Mouse (Mus musculus) liver, embryonic 16.5 days (tissue): Measurements from ENCODE around the gene Alg10b. TPM values are rescaled to one million over a fixed set of nuclear protein-coding genes. Genes with fewer than 3 reads are reported as not detected.
A peak's percentile ranks its signal among the peaks of the same experiment; 100 is the strongest.
"Not testable (repeated sequence)": the region's sequence is repeated elsewhere in the genome, so short reads cannot be mapped to it uniquely, and the experiment has no call there.

Experiments used
- ATAC-seq: fragments of 200-750 bp; cut with Nextera tagmentation; 2 replicates; pipeline ENCODE4 v1.8.0; 2017; ENCODE audit warnings: low read depth, mild to moderate bottlenecking, moderate number of reproducible peaks, moderate library complexity
- H3K27ac ChIP-seq: fragments of 300-500 bp; sonication (generic); 2 replicates; pipeline ENCODE4 v1.5.1; 2014; ENCODE audit warnings: mild to moderate bottlenecking, low read length
- H3K27me3 ChIP-seq: fragments of 300-500 bp; sonication (generic); 2 replicates; pipeline ENCODE4 v1.6.1; 2014; ENCODE audit warnings: low read depth, low read length, mixed read lengths; ENCODE audit not compliant: control insufficient read depth, insufficient read depth
- H3K36me3 ChIP-seq: fragments of 300-500 bp; sonication (generic); 2 replicates; pipeline ENCODE4 v1.6.1; 2014; ENCODE audit warnings: mild to moderate bottlenecking; ENCODE audit not compliant: control insufficient read depth, insufficient read depth
- H3K4me1 ChIP-seq: fragments of 300-500 bp; sonication (generic); 2 replicates; pipeline ENCODE4 v1.6.1; 2014; ENCODE audit warnings: low read depth, low read length, mixed read lengths; ENCODE audit not compliant: control insufficient read depth
- H3K4me2 ChIP-seq: fragments of 300-500 bp; sonication (generic); 2 replicates; pipeline ENCODE4 v1.6.1; 2014; ENCODE audit warnings: low read depth, low read length, mixed read lengths
- H3K4me3 ChIP-seq: fragments of 300-500 bp; sonication (generic); 2 replicates; pipeline ENCODE4 v1.5.1; 2014; ENCODE audit warnings: low read depth, mild to moderate bottlenecking, low read length
- H3K9ac ChIP-seq: fragments of 300-500 bp; sonication (generic); 2 replicates; pipeline ENCODE4 v1.6.1; 2014; ENCODE audit warnings: low read depth, low read length
- H3K9me3 ChIP-seq: fragments of 300-500 bp; sonication (generic); replicated peaks from 2 replicates; pipeline ENCODE4 v1.6.1; 2016; ENCODE audit warnings: low read length; ENCODE audit not compliant: control insufficient read depth
- WGBS: fragments of 180-500 bp; shearing (Covaris S2); extraction: QIAGEN DNeasy Blood & Tissue Kit; methylation state at CpG from one replicate; pipeline ENCODE4 v1.1.7; 2014; ENCODE audit not compliant: insufficient replicate concordance; 5-methylcytosine and 5-hydroxymethylcytosine counted together
- polyA plus RNA-seq: library from polyadenylated mRNA; unstranded; fragments of >200 nt; fragmentation: Nextera tagmentation; extraction: Ambion mirVana; gene quantifications from 2 replicates; pipeline ENCODE4 v1.2.1, GENCODE M21; 2015

Gene Alg10b
- polyA plus RNA-seq, result 6.8 and 6.9 TPM in 2 replicates

- under 1% methylated on average over 50 of the region's 59 CpGs for WGBS
- Histone ChIP-seq H3K27me3 (no peaks in the 10 kb centered on the region), H3K4me1 (peaks cover 10% of the 10 kb centered on the region), H3K9ac (peak within 1 kb of the TSS; percentile 85), H3K9me3 (no peaks in the 10 kb centered on the region), H3K36me3 (peaks cover 4% of the 10 kb centered on the region; the same call in 1 of the 2 replicates), H3K27ac (peak within 1 kb of the TSS; percentile 87), H3K4me2 (peak within 1 kb of the TSS; percentile 81), H3K4me3 (peak within 1 kb of the TSS; percentile 72)
- peak; percentile 95 for ATAC-seq
Observed at GRCm38 (mm10) chr15:90223969-90224750, at the start of gene Alg10b. TSS of gene Alg10b (plus strand) at chr15:90224311.

- not testable (repeated sequence) for H3K4me3 ChIP-seq, H3K27me3 ChIP-seq, H3K27ac ChIP-seq, H3K9ac ChIP-seq, H3K36me3 ChIP-seq, ATAC-seq, H3K9me3 ChIP-seq, H3K4me2 ChIP-seq, H3K4me1 ChIP-seq
- WGBS, result 59% methylated on average over 8 of the region's 8 CpGs
Observed at GRCm38 (mm10) chr15:90183108-90183507, 41.0 kb upstream of the Alg10b start.

GRCm38 (mm10) chr15:90183511-90183910 lies 40.6 kb upstream of the Alg10b start:
- 71% methylated on average over 6 of the region's 6 CpGs for WGBS

GRCm38 (mm10) chr15:90184743-90185142 lies 39.4 kb upstream of the Alg10b start:
- ATAC-seq, result no peak
- no peak overlapping the region for H3K4me2 ChIP-seq
- no peak overlapping the region for H3K9ac ChIP-seq
- no peaks in the 10 kb centered on the region for H3K36me3 ChIP-seq
- 64% methylated on average over 3 of the region's 3 CpGs for WGBS
- H3K4me1 ChIP-seq, result no peaks in the 10 kb centered on the region
- no peak overlapping the region for H3K27ac ChIP-seq
- no peak overlapping the region for H3K4me3 ChIP-seq
- H3K27me3 ChIP-seq, result no peaks in the 10 kb centered on the region
- no peaks in the 10 kb centered on the region for H3K9me3 ChIP-seq

More at GRCm38 (mm10) chr15:90183511-90183910, 40.6 kb upstream of the Alg10b start:
- ATAC-seq, result no peak
- H3K27me3 ChIP-seq, result no peaks in the 10 kb centered on the region
- no peaks in the 10 kb centered on the region for H3K4me1 ChIP-seq
- H3K36me3 ChIP-seq, result no peaks in the 10 kb centered on the region
- no peak overlapping the region for H3K4me3 ChIP-seq
- H3K27ac ChIP-seq, result no peak overlapping the region
- H3K9ac ChIP-seq, result no peak overlapping the region
- no peaks in the 10 kb centered on the region for H3K9me3 ChIP-seq
- no peak overlapping the region for H3K4me2 ChIP-seq

GRCm38 (mm10) chr15:90189477-90189876 lies 34.6 kb upstream of the Alg10b start:
- Histone ChIP-seq H3K27me3 (no peaks in the 10 kb centered on the region), H3K36me3 (no peaks in the 10 kb centered on the region), H3K9me3 (no peaks in the 10 kb centered on the region), H3K4me2 (no peak overlapping the region), H3K9ac (no peak overlapping the region), H3K4me3 (no peak overlapping the region), H3K27ac (no peak overlapping the region), H3K4me1 (no peaks in the 10 kb centered on the region)
- ATAC-seq, result no peak
- WGBS, result 31% methylated on average over 9 of the region's 9 CpGs

GRCm38 (mm10) chr15:90213946-90214345 lies 10.2 kb upstream of the Alg10b start:
- Histone ChIP-seq H3K4me2 (no peak overlapping the region), H3K36me3 (no peaks in the 10 kb centered on the region), H3K4me1 (no peaks in the 10 kb centered on the region), H3K27me3 (no peaks in the 10 kb centered on the region), H3K9me3 (no peaks in the 10 kb centered on the region), H3K27ac (no peak overlapping the region), H3K4me3 (no peak overlapping the region), H3K9ac (no peak overlapping the region)
- 58% methylated on average over 8 of the region's 8 CpGs for WGBS
- ATAC-seq, result no peak

- ATAC-seq, result no peak
- Histone ChIP-seq H3K4me3 (no peak overlapping the region), H3K36me3 (no peaks in the 10 kb centered on the region), H3K27me3 (no peaks in the 10 kb centered on the region), H3K4me1 (no peaks in the 10 kb centered on the region), H3K27ac (no peak overlapping the region), H3K9ac (no peak overlapping the region), H3K9me3 (no peaks in the 10 kb centered on the region), H3K4me2 (no peak overlapping the region)
- WGBS, result 19% methylated on average over 6 of the region's 6 CpGs
Observed at GRCm38 (mm10) chr15:90214913-90215312, 9.2 kb upstream of the Alg10b start.

- Histone ChIP-seq H3K27ac (no peak overlapping the region), H3K9me3 (no peaks in the 10 kb centered on the region)
Observed at GRCm38 (mm10) chr15:90225058-90225575, 1.0 kb downstream of the Alg10b start.

GRCm38 (mm10) chr15:90237657-90238056 lies 13.5 kb downstream of the Alg10b start:
- H3K4me3 ChIP-seq, result no peak overlapping the region
- 53% methylated on average over 2 of the region's 2 CpGs for WGBS
- no peak overlapping the region for H3K27ac ChIP-seq
- no peaks in the 10 kb centered on the region for H3K4me1 ChIP-seq
- H3K27me3 ChIP-seq, result no peaks in the 10 kb centered on the region
- no peak overlapping the region for H3K4me2 ChIP-seq
- no peak for ATAC-seq
- no peak overlapping the region for H3K9ac ChIP-seq
- H3K9me3 ChIP-seq, result no peaks in the 10 kb centered on the region
- no peaks in the 10 kb centered on the region; the same call in 1 of the 2 replicates for H3K36me3 ChIP-seq

More at GRCm38 (mm10) chr15:90225058-90225575, 1.0 kb downstream of the Alg10b start:
- H3K4me1 ChIP-seq, result peaks cover 10% of the 10 kb centered on the region
- no peak for ATAC-seq
- WGBS, result 42% methylated on average over 4 of the region's 4 CpGs
- peak overlapping the region; percentile 81 for H3K4me2 ChIP-seq
- no peaks in the 10 kb centered on the region for H3K27me3 ChIP-seq
- peak overlapping the region; percentile 85 for H3K9ac ChIP-seq
- peaks cover 4% of the 10 kb centered on the region; the same call in 1 of the 2 replicates for H3K36me3 ChIP-seq
- H3K4me3 ChIP-seq, result peak overlapping the region; percentile 72
